Mouse (Mus musculus): ENCODE results near the gene Mfap3.

Mfap3 gene

GRCm38 (mm10) chr11:57518091-57518750 is at the start of gene Mfap3, which contains the start of gene Fam114a2:
Gene Mfap3 (plus strand): TSS chr11:57518664.
Gene Fam114a2 (minus strand): TSS chr11:57518617.
- in situ Hi-C loops (cut with MboI, MseI) = no loop called here

- in situ Hi-C loops (cut with MboI, MseI) = loop anchor here (5.0 kb wide), 1 partner anchor 1341 kb away; no protein-coding TSS in a partner anchor
These were observed 49.8 kb upstream of the Mfap3 start for GRCm38 (mm10) chr11:57468706-57469105.

- in situ Hi-C loops (cut with MboI, MseI) = loop anchor here (5.0 kb wide), 1 partner anchor 48 kb away; no protein-coding TSS in a partner anchor
These were observed 48.4 kb upstream of the Mfap3 start for GRCm38 (mm10) chr11:57470056-57470455.

- in situ Hi-C loops (cut with MboI, MseI) = loop anchor here (5.0 kb wide), 1 partner anchor 49 kb away; no protein-coding TSS in a partner anchor
These were observed 47.5 kb upstream of the Mfap3 start for GRCm38 (mm10) chr11:57470979-57471378.

GRCm38 (mm10) chr11:57474296-57474941 is 44.0 kb upstream of the Mfap3 start:
- in situ Hi-C loops (cut with MboI, MseI) = loop anchor here (5.0 kb wide), 1 partner anchor 52 kb away; no protein-coding TSS in a partner anchor

- in situ Hi-C loops (cut with MboI, MseI) = no loop called here
These were observed 43.3 kb upstream of the Mfap3 start for GRCm38 (mm10) chr11:57475119-57475518.

- in situ Hi-C loops (cut with MboI, MseI) = no loop called here
These were observed 40.4 kb upstream of the Mfap3 start for GRCm38 (mm10) chr11:57478077-57478476.

- in situ Hi-C loops (cut with MboI, MseI) = no loop called here
These were observed 30.0 kb upstream of the Mfap3 start for GRCm38 (mm10) chr11:57488436-57488835.

- in situ Hi-C loops (cut with MboI, MseI) = no loop called here
These were observed 21.9 kb upstream of the Mfap3 start for GRCm38 (mm10) chr11:57496462-57497039.

- in situ Hi-C loops (cut with MboI, MseI) = no loop called here
These were observed 20.8 kb upstream of the Mfap3 start for GRCm38 (mm10) chr11:57497701-57498100.

- in situ Hi-C loops (cut with MboI, MseI) = no loop called here
These were observed 20.2 kb upstream of the Mfap3 start for GRCm38 (mm10) chr11:57498215-57498614.

GRCm38 (mm10) chr11:57503155-57503554 is 15.3 kb upstream of the Mfap3 start:
- in situ Hi-C loops (cut with MboI, MseI) = no loop called here

GRCm38 (mm10) chr11:57506899-57507298 is 11.6 kb upstream of the Mfap3 start:
- in situ Hi-C loops (cut with MboI, MseI) = no loop called here

- in situ Hi-C loops (cut with MboI, MseI) = no loop called here
These were observed 3.2 kb upstream of the Mfap3 start for GRCm38 (mm10) chr11:57515218-57515617.

GRCm38 (mm10) chr11:57516946-57517441 is 1.5 kb upstream of the Mfap3 start:
- in situ Hi-C loops (cut with MboI, MseI) = no loop called here

- in situ Hi-C loops (cut with MboI, MseI) = no loop called here
These were observed 286 bp downstream of the Mfap3 start for GRCm38 (mm10) chr11:57518751-57519148.

- in situ Hi-C loops (cut with MboI, MseI) = no loop called here
These were observed 840 bp downstream of the Mfap3 start for GRCm38 (mm10) chr11:57519304-57519703.

GRCm38 (mm10) chr11:57521206-57521605 is 2.7 kb downstream of the Mfap3 start:
- in situ Hi-C loops (cut with MboI, MseI) = no loop called here

- in situ Hi-C loops (cut with MboI, MseI) = no loop called here
These were observed 3.6 kb downstream of the Mfap3 start for GRCm38 (mm10) chr11:57522046-57522445.

- in situ Hi-C loops (cut with MboI, MseI) = no loop called here
These were observed 5.0 kb downstream of the Mfap3 start for GRCm38 (mm10) chr11:57523418-57523817.

- in situ Hi-C loops (cut with MboI, MseI) = no loop called here
These were observed 6.1 kb downstream of the Mfap3 start for GRCm38 (mm10) chr11:57524597-57524996.

GRCm38 (mm10) chr11:57525900-57526299 is 7.4 kb downstream of the Mfap3 start:
- in situ Hi-C loops (cut with MboI, MseI) = no loop called here
